12 mouse cellular contexts compared by ENCODE assay signal in the genomic region with DNA sequence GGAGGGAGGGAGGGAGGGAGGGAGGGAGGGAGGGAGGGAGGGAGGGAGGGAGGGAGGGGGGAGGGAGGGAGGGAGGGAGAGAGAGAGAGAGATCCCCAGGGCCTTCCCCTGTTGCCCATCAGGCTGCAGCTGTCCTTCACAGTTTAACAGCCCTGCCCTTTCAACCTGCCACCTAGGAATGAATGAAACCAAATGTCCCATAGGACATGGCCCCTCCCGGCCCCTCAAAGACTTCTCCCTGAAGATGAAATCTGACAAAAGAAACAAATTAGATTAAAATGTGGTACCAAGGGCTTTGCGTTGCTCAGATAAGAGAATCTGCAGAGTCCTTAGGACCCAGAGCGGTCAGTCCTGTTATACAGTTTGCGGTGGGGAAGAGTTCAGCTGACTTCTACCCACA.
DNase-seq lines count a peak whose midpoint lies in the region; ATAC-seq and TF ChIP-seq lines count a peak whose summit lies in the region.
"Had no signal": no experiment of that assay in that cellular context is flagged by ENCODE, and none has a peak within 500 bp of the region (broad histone marks: within the 10 kb centered on the region; RNA-seq: fewer than 3 reads in every experiment).

No protein-coding gene starts in this region.

- H3K9ac ChIP-seq in hindbrain, embryonic 14.5 days, result no peak overlapping the region
- no peak overlapping the region for H3K9ac ChIP-seq in midbrain, postnatal 0 days (replicated peaks; ENCODE audit: low read length, poor library complexity, severe bottlenecking)
- H3K9ac ChIP-seq: liver, postnatal 0 days; neural tube, embryonic 12.5 days had no signal

- no peak for TF ChIP-seq POLR2A in cerebellum, adult 2 months (IDR thresholded peaks at IDR 0.05; ENCODE audit: borderline replicate concordance, insufficient read depth, low read length)

- no peak overlapping the region for H3K4me3 ChIP-seq in cerebellum, adult 2 months (replicated peaks; ENCODE audit: insufficient read depth, low read depth, low read length)
- no peak overlapping the region for H3K4me3 ChIP-seq in hindbrain, embryonic 10.5 days
- H3K4me3 ChIP-seq in hindbrain, embryonic 14.5 days (replicated peaks; ENCODE audit: low read length), result no peak overlapping the region
- no peak overlapping the region for H3K4me3 ChIP-seq in midbrain, postnatal 0 days (ENCODE audit: low read depth, low read length)
- H3K4me3 ChIP-seq: limb, embryonic 10.5 days; neural tube, embryonic 12.5 days had no signal

- H3K9me3 ChIP-seq in hindbrain, embryonic 10.5 days, result no peaks in the 10 kb centered on the region
- no peaks in the 10 kb centered on the region for H3K9me3 ChIP-seq in hindbrain, embryonic 14.5 days (ENCODE audit: control insufficient read depth, low read length)
- H3K9me3 ChIP-seq in midbrain, postnatal 0 days (ENCODE audit: low read length), result no peaks in the 10 kb centered on the region
- H3K9me3 ChIP-seq: limb, embryonic 10.5 days; neural tube, embryonic 12.5 days had no signal

- DNase-seq in cerebellum, adult 2 months, result peak; percentile 14 to 28
- DNase-seq in cerebellum, postnatal 36 days, result no peak
- DNase-seq in hindbrain, embryonic 10.5 days (ENCODE audit: low spot score), result peak; percentile 31
- DNase-seq in hindbrain, embryonic 14.5 days (ENCODE audit: low spot score), result no peak
- DNase-seq in retina, embryonic 14.5 days (ENCODE audit: low spot score), result peak; percentile 51
- DNase-seq in retina, postnatal 1 day, result no peak
- DNase-seq in midbrain, postnatal 0 days (ENCODE audit: low spot score), result no peak
- no peak for DNase-seq in lung, postnatal 36 days

- no peak overlapping the region for H3K4me2 ChIP-seq in hindbrain, embryonic 14.5 days (replicated peaks)
- no peak overlapping the region for H3K4me2 ChIP-seq in midbrain, postnatal 0 days (ENCODE audit: low read depth, low read length, poor library complexity, severe bottlenecking)

- H3K4me1 ChIP-seq in cerebellum, adult 2 months (ENCODE audit: control insufficient read depth, insufficient read depth, low read length), result peaks cover 6% of the 10 kb centered on the region; the same call in 1 of the 2 replicates
- H3K4me1 ChIP-seq in hindbrain, embryonic 10.5 days (replicated peaks), result peaks cover 38% of the 10 kb centered on the region
- H3K4me1 ChIP-seq in hindbrain, embryonic 14.5 days (replicated peaks; ENCODE audit: control insufficient read depth, insufficient read depth, low read length), result peaks cover 28% of the 10 kb centered on the region
- H3K4me1 ChIP-seq in midbrain, postnatal 0 days (ENCODE audit: insufficient read depth, low read length), result no peaks in the 10 kb centered on the region; the same call in 1 of the 2 replicates

- H3K36me3 ChIP-seq in hindbrain, embryonic 10.5 days, result no peaks in the 10 kb centered on the region
- H3K36me3 ChIP-seq in hindbrain, embryonic 14.5 days (replicated peaks; ENCODE audit: control insufficient read depth, insufficient read depth), result no peaks in the 10 kb centered on the region
- H3K36me3 ChIP-seq in midbrain, postnatal 0 days (ENCODE audit: insufficient read depth, low read length), result no peaks in the 10 kb centered on the region
- H3K36me3 ChIP-seq: G1E; limb, embryonic 10.5 days; neural tube, embryonic 12.5 days had no signal

- WGBS in cerebellum, adult 2 months, result 79% methylated on average over 4 of the region's 4 CpGs
- WGBS in hindbrain, embryonic 10.5 days, result 51% methylated on average over 4 of the region's 4 CpGs
- 34% methylated on average over 4 of the region's 4 CpGs for WGBS in hindbrain, embryonic 14.5 days
- 48% methylated on average over 4 of the region's 4 CpGs for WGBS in midbrain, postnatal 0 days

- TF ChIP-seq CTCF in cerebellum, adult 2 months (IDR thresholded peaks at IDR 0.05; ENCODE audit: borderline replicate concordance, insufficient read depth, low read depth, low read length), result no peak
- no peak for TF ChIP-seq CTCF in midbrain, postnatal 0 days (IDR thresholded peaks at IDR 0.05)

- H3K27ac ChIP-seq in cerebellum, adult 2 months (ENCODE audit: insufficient read depth, low read length), result no peak overlapping the region
- peak overlapping the region; percentile 81 for H3K27ac ChIP-seq in hindbrain, embryonic 10.5 days
- no peak overlapping the region for H3K27ac ChIP-seq in hindbrain, embryonic 14.5 days
- H3K27ac ChIP-seq in midbrain, postnatal 0 days (ENCODE audit: low read depth, low read length), result no peak overlapping the region
- H3K27ac ChIP-seq: neural tube, embryonic 12.5 days had no signal

- H3K27me3 ChIP-seq in cerebellum, adult 2 months (ENCODE audit: control insufficient read depth, insufficient read depth, low read length), result no peaks in the 10 kb centered on the region
- peaks cover 10% of the 10 kb centered on the region; the same call in 1 of the 2 replicates for H3K27me3 ChIP-seq in hindbrain, embryonic 10.5 days (ENCODE audit: insufficient read depth, poor library complexity, severe bottlenecking)
- no peaks in the 10 kb centered on the region for H3K27me3 ChIP-seq in hindbrain, embryonic 14.5 days (ENCODE audit: control insufficient read depth, insufficient read depth, low read length)
- H3K27me3 ChIP-seq in midbrain, postnatal 0 days (ENCODE audit: insufficient read depth, low read length), result no peaks in the 10 kb centered on the region
- H3K27me3 ChIP-seq: neural tube, embryonic 12.5 days had no signal

- no peak for ATAC-seq in hindbrain, embryonic 14.5 days (ENCODE audit: low FRiP score)
- 0 out of 2 replicates have a peak, but pooled peaks have one; percentile 4 for ATAC-seq in midbrain, postnatal 0 days (ENCODE audit: low FRiP score)

Comparison
In these comparisons a context has a peak if more than half of its experiments do, and no peak if none do; other contexts are left out.
1. DNase-seq: peak in cerebellum, adult 2 months (2 of 2), hindbrain, embryonic 10.5 days (single experiment) and retina, embryonic 14.5 days (single experiment); none in cerebellum, postnatal 36 days (0 of 2), hindbrain, embryonic 14.5 days (single experiment), retina, postnatal 1 day (single experiment), midbrain, postnatal 0 days (single experiment) and lung, postnatal 36 days (single experiment).